Mouse (Mus musculus) heart, adult 11 months (tissue): ENCODE results near the gene Krt33b.

Experiments
- DNase-seq: peaks from one replicate; pipeline ENCODE4 v3.0.0; 2022

Gene Krt33b

GRCm38 (mm10) chr11:99990571-99990970 is 39.1 kb downstream of the Krt33b start:
- DNase-seq = peak; percentile 65

GRCm38 (mm10) chr11:99989881-99990405 is 39.7 kb downstream of the Krt33b start:
- DNase-seq = peak; percentile 44

GRCm38 (mm10) chr11:99988530-99988929 is 41.1 kb downstream of the Krt33b start:
- DNase-seq = peak; percentile 15

- DNase-seq = no peak
Measured at GRCm38 (mm10) chr11:99986180-99986647, 43.5 kb downstream of the Krt33b start, which contains the start of gene Krtap16-1. Gene Krtap16-1 (minus strand): TSS chr11:99986597.

GRCm38 (mm10) chr11:99985291-99986092 is 44.2 kb downstream of the Krt33b start:
- DNase-seq = peak; percentile 94

GRCm38 (mm10) chr11:99983442-99983841 is 46.2 kb downstream of the Krt33b start:
- peak; percentile 28 for DNase-seq

- peak; percentile 66 for DNase-seq
Measured at GRCm38 (mm10) chr11:99982731-99983130, 46.9 kb downstream of the Krt33b start.

GRCm38 (mm10) chr11:99978953-99979352 is 50.7 kb downstream of the Krt33b start, which contains the start of gene Krtap29-1:
Gene Krtap29-1 (minus strand): TSS chr11:99979053.
- DNase-seq = peak; percentile 61
